Mouse (Mus musculus) liver, adult (tissue): ENCODE results near the gene Itgax.

Experiments used
- GATA4 ChIP-seq: IDR thresholded peaks from 2 replicates; pipeline ENCODE4 v1.6.1; 2014; ENCODE audit warnings: mild to moderate bottlenecking, low read length; ENCODE audit not compliant: insufficient replicate concordance

Itgax gene

DNA sequence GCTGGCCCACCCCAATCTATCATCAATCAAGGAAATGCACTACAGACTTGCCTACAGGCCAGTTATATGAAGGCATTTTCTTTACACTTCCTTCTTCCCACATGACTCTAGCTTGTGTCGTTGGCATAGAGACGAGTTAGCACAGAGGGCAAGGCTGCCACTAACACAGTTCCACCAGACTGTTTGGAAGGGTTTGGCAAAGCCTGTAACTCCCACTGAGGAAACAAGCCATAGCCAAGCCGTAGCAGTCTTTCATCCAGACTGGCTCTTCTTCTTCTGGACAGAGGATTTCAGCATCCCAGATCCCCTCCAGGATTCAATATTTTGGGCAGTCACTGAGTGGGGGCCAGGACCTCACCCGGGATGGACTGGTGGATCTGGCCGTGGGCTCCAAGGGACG is 10.3 kb downstream of the Itgax start:
- no peak for TF ChIP-seq GATA4

GRCm38 (mm10) chr7:128150970-128151369 is 21.6 kb downstream of the Itgax start:
- TF ChIP-seq GATA4: no peak

DNA sequence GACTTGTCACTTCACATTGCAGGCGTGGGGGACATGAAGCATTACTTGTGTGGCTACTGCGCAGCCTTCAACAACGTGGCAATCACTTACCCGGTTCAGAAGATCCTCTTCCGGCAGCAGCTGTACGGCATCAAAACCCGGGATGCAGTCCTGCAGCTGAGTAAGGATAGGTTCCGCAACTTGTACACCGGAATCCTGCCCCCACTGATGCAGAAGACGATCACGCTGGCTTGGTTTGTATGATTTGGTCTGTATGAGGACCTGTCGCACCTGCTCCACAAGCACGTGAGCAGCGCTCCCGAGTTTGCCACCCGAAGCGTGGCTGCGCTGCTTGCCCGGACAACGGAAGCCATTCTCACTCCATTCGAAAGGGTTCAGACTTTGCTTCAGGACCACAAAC is 24.7 kb downstream of the Itgax start, which contains the start of gene Itgad:
Gene Itgad, plus strand, starts transcription at position 301 of the 400 bp plus-strand sequence.
- no peak for TF ChIP-seq GATA4

DNA sequence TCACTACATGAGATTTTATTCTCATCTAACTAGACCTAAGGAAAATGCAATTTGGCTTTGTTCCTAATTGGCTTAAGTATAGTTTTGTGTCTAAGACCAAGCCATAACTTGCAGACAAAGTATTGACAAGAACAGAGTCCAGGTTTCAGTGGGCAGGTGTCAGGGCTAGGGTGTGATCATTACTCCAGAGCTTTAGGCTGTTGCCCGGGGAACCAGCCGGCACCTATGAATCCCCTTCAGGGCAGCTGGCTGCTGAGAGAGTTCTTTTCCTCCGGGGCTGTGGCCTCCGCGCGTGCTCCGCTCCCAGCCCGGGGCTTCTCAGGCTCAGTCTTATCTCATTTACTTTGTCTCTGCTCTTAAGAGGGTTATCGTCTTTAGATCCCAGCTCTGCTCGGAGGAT is 25.6 kb downstream of the Itgax start:
- TF ChIP-seq GATA4: no peak

- no peak for TF ChIP-seq GATA4
Measured at GRCm38 (mm10) chr7:128164001-128164400, 34.7 kb downstream of the Itgax start.

DNA sequence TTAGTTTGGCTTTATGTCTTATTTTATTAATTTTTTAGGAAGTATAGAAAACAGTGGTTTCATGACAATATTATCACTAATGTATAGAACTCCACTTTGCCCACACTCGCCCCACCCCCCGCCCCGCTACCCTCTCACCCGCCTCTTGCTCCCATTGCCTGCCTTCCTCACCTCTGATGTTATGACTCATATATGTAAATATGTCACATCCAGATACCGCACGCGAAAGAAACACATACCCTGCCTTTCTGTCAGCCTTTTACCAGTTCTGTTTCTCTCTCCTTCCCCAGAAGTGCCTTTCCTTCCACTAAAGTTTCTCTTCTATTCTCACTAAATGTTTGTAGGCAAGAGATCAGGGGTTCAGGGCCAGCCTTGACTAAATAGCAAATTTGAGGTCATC is 37.0 kb downstream of the Itgax start:
- no peak for TF ChIP-seq GATA4

- no peak for TF ChIP-seq GATA4
Measured at GRCm38 (mm10) chr7:128169996-128170395, 40.6 kb downstream of the Itgax start.

DNA sequence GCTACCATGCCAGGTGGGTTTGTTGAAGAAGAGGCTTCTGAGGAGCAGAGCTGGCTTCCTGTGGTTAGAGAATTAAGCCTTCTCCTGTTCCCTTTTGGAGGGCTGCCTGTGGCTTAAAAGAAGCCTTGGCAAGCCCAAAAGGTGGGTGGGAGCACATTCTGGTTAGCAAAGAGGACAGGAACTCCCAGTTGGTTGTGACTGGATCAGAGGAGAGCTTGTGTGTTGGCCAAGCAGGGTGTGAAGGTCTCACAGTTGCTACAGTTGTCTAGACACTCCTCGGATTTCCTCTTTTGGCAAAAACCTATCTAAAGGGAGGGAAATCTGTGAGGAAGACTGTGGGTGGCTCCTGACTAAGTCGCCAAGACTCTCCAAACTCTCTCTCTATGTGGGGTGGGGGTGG is 49.0 kb downstream of the Itgax start:
- no peak for TF ChIP-seq GATA4

DNA sequence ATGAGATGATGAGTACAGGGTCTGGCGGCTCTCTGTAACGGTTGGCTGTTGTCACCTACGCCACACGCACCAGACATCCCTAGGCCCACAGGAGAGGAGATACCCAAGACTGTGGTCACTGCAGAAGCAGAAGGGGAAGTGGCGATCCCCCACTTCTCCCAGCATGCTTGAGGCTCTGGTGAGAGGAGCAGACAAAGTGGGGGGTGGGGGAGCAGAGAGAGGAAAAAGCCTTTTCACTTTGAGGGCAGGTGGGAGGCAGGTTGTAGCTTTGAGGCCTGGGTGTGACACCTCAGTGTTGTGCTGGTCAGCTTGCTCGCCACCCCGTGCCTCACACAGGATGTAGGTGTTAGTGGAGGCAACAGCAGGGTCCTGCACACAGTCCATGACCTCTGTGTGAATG is 50.8 kb downstream of the Itgax start:
- no peak for TF ChIP-seq GATA4

DNA sequence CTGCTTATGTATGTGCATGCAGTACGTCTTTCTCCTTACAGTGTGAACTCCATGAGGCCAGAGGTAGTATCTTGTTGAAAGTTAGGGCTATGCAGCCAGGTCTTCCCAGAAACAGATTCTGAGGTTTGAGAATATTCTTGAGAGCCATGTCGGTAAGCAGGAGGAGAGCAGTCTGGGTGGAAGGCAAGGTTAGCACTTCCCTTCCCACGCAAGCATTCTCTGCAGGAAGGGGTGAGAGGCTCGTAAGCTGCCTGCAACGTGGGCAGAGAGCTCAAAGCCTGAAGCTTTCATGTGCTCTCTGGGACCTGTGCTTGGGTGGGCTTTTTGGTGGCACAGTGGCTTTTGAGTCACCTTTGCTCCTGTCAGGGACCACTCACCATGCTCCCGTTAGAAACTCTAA is 51.2 kb downstream of the Itgax start:
- no peak for TF ChIP-seq GATA4

DNA sequence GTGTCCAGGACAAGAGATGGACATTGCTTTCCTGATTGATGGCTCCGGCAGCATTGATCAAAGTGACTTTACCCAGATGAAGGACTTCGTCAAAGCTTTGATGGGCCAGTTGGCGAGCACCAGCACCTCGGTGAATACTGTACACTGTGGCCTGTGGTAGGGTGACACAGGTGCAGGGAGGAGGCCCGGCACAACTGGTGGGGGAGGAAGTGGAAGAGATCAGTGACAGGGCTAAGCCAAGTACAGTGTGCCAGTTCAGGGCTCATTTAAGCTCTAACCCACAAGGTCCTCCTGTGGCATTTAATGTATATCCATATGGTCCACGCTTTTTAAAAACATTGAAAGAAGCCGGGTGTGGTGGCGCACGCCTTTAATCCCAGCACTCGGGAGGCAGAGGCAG is 52.3 kb downstream of the Itgax start:
- no peak for TF ChIP-seq GATA4
